Mouse (Mus musculus) neural tube, embryonic 15.5 days (tissue): ENCODE measurements around the gene Uqcc3. TPM values are rescaled to one million over a fixed set of nuclear protein-coding genes. Genes with fewer than 3 reads are reported as not detected.
"Not testable (repeated sequence)": the region's sequence is repeated elsewhere in the genome, so short reads cannot be mapped to it uniquely, and the experiment has no call there.

ENCODE experiments used
- ATAC-seq: fragments of 200-750 bp; cut with Nextera tagmentation; 2 replicates; pipeline ENCODE4 v1.8.0; 2017; ENCODE audit warnings: mild to moderate bottlenecking, moderate TSS enrichment, moderate library complexity; ENCODE audit not compliant: low FRiP score
- H3K27ac ChIP-seq: fragments of 300-500 bp; sonication (generic); replicated peaks from 2 replicates; pipeline ENCODE4 v1.5.1; 2015; ENCODE audit warnings: mild to moderate bottlenecking, inconsistent platforms
- H3K27me3 ChIP-seq: fragments of 300-500 bp; sonication (generic); replicated peaks from 2 replicates; pipeline ENCODE4 v1.6.1; 2015; ENCODE audit warnings: inconsistent platforms
- H3K36me3 ChIP-seq: fragments of 300-500 bp; sonication (generic); 2 replicates; pipeline ENCODE4 v1.6.1; 2015; ENCODE audit warnings: inconsistent platforms
- H3K4me1 ChIP-seq: fragments of 300-500 bp; sonication (generic); 2 replicates; pipeline ENCODE4 v1.6.1; 2015; ENCODE audit warnings: inconsistent platforms
- H3K4me2 ChIP-seq: fragments of 300-500 bp; sonication (generic); 2 replicates; pipeline ENCODE4 v1.6.1; 2015; ENCODE audit warnings: inconsistent platforms, mild to moderate bottlenecking, moderate library complexity
- H3K4me3 ChIP-seq: fragments of 300-500 bp; sonication (generic); replicated peaks from 2 replicates; pipeline ENCODE4 v1.5.1; 2015; ENCODE audit warnings: mild to moderate bottlenecking, inconsistent platforms
- H3K9ac ChIP-seq: fragments of 300-500 bp; sonication (generic); replicated peaks from 2 replicates; pipeline ENCODE4 v1.6.1; 2015; ENCODE audit warnings: mild to moderate bottlenecking, inconsistent platforms
- H3K9me3 ChIP-seq: fragments of 300-500 bp; sonication (generic); replicated peaks from 2 replicates; pipeline ENCODE4 v1.6.1; 2016; ENCODE audit warnings: inconsistent platforms
- WGBS: fragments of 180-500 bp; shearing (Covaris S2); methylation state at CpG from one replicate; pipeline ENCODE4 v1.1.7; 2015; ENCODE audit warnings: mixed read lengths; 5-methylcytosine and 5-hydroxymethylcytosine counted together
- polyA plus RNA-seq: library from polyadenylated mRNA; unstranded; fragments of >200 nt; fragmentation: Nextera tagmentation; extraction: Ambion mirVana; gene quantifications from 2 replicates; pipeline ENCODE4 v1.2.1, GENCODE M21; 2015

Uqcc3 gene
- polyA plus RNA-seq, 1 experiment from 2014 or later = 62.6 TPM

DNA sequence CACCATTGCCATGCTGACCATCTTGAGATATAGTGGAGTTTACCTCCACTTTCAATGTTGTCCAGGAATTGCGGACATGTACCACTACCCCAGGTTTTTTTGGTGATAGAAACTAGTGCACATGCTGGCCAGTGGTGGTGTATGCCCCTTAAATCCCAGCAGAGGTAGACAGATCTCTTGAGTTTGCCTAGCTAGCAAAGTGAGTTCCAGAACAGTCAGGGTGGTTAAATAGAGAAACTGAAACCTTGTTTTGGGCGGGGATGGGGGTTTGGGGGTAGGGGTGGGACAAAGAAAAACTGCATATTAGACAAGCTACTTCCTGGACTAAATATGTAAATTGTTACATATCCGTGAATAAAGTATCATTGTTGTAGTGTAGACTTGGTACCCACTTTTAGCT lies 38.3 kb upstream of the Uqcc3 start:
- 90% methylated on average over 3 of the region's 3 CpGs for WGBS

DNA sequence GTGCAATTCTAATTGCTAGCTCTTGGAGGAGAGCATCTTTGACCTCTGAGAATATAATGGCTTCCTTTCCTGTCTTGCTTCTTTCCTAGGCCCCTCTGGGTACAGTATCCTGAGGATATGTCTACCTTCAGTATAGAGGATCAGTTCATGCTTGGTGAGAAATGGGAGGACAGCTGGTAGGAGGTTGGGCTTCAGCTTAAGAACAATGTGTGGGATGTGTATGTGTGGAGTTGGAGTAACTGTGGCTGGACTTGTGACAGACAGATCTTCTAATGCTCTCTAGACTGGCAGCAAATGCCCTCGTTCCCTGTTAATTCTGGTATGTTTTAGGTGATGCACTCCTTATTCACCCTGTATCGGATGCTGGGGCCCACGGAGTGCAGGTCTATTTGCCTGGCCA lies 33.5 kb upstream of the Uqcc3 start:
- Histone ChIP-seq H3K27ac (no peak overlapping the region), H3K27me3 (no peaks in the 10 kb centered on the region), H3K4me1 (no peaks in the 10 kb centered on the region), H3K9me3 (no peaks in the 10 kb centered on the region), H3K4me2 (no peak overlapping the region), H3K4me3 (no peak overlapping the region), H3K36me3 (peaks cover 75% of the 10 kb centered on the region), H3K9ac (no peak overlapping the region)
- ATAC-seq = no peak
- WGBS = 98% methylated on average over 3 of the region's 3 CpGs

More for the DNA sequence above, 38.3 kb upstream of the Uqcc3 start:
- Histone ChIP-seq H3K9me3 (no peaks in the 10 kb centered on the region), H3K4me2 (no peak overlapping the region), H3K4me3 (no peak overlapping the region), H3K9ac (no peak overlapping the region), H3K27me3 (no peaks in the 10 kb centered on the region), H3K36me3 (peaks cover 37% of the 10 kb centered on the region), H3K4me1 (peaks cover 18% of the 10 kb centered on the region), H3K27ac (no peak overlapping the region)
- ATAC-seq = no peak

DNA sequence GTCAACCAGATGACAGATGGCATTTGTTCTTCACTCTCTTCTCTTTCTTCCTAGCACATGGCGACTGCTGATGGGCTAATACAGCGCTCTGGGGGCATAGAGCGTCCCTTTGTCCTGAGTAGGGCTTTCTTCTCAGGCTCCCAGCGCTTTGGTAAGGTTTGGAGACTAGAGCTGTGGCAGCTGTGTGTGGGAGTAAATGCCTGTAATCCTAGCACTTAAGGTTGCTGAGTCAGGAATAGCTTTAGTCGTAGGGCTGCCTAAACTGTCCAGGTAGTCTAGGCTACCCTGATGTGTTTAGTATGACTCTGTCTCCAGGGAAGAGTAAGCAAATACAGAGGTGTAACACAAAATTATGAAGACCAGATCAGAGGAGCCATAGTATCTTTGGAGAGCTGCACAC lies 31.1 kb upstream of the Uqcc3 start:
- Histone ChIP-seq H3K4me1 (no peaks in the 10 kb centered on the region), H3K4me2 (no peak overlapping the region), H3K4me3 (no peak overlapping the region), H3K9me3 (no peaks in the 10 kb centered on the region), H3K36me3 (peaks cover 99% of the 10 kb centered on the region), H3K27me3 (no peaks in the 10 kb centered on the region), H3K9ac (no peak overlapping the region), H3K27ac (no peak overlapping the region)
- 87% methylated on average over 5 of the region's 5 CpGs for WGBS
- no peak for ATAC-seq

DNA sequence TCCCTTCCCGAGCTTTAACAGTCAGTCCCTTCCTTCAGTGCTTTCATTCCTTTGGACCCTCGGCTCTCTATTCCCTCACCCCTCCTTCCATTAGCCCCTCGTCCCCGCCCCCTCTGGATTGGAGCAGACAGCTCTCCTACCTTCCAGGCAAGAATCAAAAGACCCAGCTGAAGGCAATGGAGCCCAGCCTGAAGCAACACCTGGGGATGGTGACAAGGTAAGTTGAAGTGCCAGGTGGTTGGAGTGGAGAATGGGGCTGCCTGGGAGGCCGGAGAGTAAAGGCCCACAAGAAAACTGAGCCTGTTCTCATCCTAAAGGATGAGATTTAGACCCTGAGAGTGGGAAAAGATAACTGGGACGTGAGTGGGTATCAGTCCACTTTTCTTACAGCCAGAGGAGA lies 27.8 kb upstream of the Uqcc3 start:
- Histone ChIP-seq H3K36me3 (peaks cover 94% of the 10 kb centered on the region), H3K4me3 (no peak overlapping the region), H3K27me3 (no peaks in the 10 kb centered on the region), H3K27ac (no peak overlapping the region), H3K9me3 (no peaks in the 10 kb centered on the region), H3K9ac (no peak overlapping the region), H3K4me2 (no peak overlapping the region), H3K4me1 (no peaks in the 10 kb centered on the region)
- no peak for ATAC-seq
- 89% methylated on average over 6 of the region's 6 CpGs for WGBS

DNA sequence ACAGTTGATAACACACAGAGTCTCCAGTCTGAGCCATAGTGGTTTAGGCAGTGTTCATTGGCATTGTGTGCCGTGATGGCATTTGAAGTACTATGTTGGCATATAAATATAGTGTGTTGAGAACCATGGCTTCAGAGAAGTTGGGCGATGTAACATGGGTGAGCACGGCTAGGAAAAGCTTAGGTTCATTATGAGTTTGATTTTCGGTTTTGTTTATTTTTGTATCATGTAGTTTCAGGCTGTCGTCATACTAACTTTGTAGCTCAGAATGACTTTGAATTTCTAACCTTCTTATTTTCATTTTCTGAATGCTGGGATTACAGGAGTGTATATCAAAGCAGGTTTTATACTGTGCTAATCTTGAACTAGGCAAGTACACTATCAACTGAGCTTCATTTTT lies 22.7 kb upstream of the Uqcc3 start:
- 94% methylated on average over 5 of the region's 5 CpGs for WGBS
- no peak for ATAC-seq
- no peak overlapping the region for H3K4me2 ChIP-seq
- no peak overlapping the region for H3K4me3 ChIP-seq
- no peaks in the 10 kb centered on the region for H3K27me3 ChIP-seq
- peaks cover 20% of the 10 kb centered on the region for H3K4me1 ChIP-seq
- no peak overlapping the region for H3K9ac ChIP-seq
- peaks cover 59% of the 10 kb centered on the region for H3K36me3 ChIP-seq
- no peak overlapping the region for H3K27ac ChIP-seq
- no peaks in the 10 kb centered on the region for H3K9me3 ChIP-seq

DNA sequence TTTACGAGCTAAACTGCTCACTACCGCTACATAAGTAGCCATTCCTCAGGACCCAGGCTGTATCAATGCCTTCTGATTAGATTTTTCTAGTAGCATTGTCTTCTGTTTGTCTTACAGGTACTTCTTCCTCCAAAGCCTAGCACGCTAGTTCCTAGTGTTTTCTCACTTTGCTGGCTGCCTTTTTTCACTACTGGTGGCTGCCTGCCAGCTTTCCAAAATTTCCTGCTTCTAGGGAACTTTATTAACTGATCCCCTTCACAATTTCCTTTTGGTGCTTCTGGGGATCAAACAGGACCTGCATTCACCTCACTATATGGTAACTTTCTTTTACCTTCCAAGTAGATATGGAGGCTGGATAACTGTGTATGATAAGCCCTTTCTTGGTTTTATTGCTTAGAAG lies 18.4 kb upstream of the Uqcc3 start:
- H3K27ac ChIP-seq = no peak overlapping the region
- peak overlapping the region; percentile 64 for H3K4me3 ChIP-seq
- H3K4me1 ChIP-seq = peaks cover 42% of the 10 kb centered on the region
- H3K9me3 ChIP-seq = no peaks in the 10 kb centered on the region
- 55% methylated on average over 3 of the region's 3 CpGs for WGBS
- H3K27me3 ChIP-seq = no peaks in the 10 kb centered on the region
- no peak for ATAC-seq
- H3K4me2 ChIP-seq = peak overlapping the region; percentile 75
- H3K9ac ChIP-seq = peak overlapping the region; percentile 83
- H3K36me3 ChIP-seq = peaks cover 33% of the 10 kb centered on the region

DNA sequence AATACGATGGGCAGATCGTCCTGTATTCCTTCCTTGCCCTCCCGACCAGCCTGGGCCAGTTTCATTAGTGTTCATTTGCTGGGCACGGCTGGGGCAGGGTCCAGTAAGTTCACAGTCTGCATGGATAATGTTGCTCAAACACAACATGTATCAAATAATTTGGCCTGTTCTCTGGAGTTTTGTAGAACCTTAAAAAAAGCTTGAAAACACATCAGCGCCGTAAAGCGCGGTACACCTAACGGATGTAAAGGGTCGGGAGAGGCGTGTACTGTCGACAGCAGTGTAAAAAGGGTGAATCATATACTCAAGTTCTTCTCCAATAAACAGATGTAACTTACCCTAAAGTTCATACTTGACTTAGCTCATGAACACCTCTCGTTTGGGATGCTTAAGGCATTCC lies 17.9 kb upstream of the Uqcc3 start:
- Histone ChIP-seq H3K9ac (peak overlapping the region; percentile 83), H3K27ac (peak overlapping the region; percentile 87), H3K4me1 (peaks cover 47% of the 10 kb centered on the region), H3K9me3 (no peaks in the 10 kb centered on the region), H3K27me3 (no peaks in the 10 kb centered on the region), H3K4me2 (peak overlapping the region; percentile 75), H3K4me3 (peak overlapping the region; percentile 64), H3K36me3 (peaks cover 30% of the 10 kb centered on the region)
- 9% methylated on average over 13 of the region's 13 CpGs for WGBS
- no peak for ATAC-seq

DNA sequence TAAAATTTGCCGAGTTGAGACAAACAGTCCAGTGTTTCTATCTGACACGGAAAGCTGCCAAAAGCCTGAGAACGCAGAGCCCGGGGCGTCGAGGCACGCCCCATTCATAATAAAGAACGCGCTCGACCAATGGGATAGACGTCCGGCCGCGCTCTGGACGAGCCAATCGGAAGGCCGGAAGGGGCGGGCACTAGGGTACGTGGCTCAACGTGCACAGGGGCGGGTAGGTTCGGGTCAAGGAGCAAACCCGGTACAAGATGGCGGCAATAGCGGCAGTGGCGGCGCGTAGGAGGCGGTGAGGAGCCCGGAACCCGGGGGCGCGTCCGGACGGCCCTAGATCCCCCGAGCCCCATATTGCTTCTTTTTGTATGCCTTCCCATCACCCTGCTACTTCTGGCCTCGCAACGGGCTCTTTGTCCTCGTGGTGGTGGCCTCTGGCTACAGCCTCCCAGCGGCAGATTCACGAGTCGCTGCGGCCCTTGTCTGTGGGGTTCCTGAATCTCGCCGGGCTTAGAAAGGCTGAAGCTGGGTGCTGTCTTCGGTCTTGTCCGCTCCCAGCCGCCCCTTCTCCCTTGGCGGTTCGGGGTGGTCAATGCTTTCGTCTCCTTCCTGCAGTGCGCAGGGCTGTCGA lies 17.3 kb upstream of the Uqcc3 start, which contains the start of gene Ganab:
Ganab (plus strand) TSS at position 207 of the 631 bp plus-strand sequence.
- peak within 1 kb of the TSS; percentile 64 for H3K4me3 ChIP-seq

DNA sequence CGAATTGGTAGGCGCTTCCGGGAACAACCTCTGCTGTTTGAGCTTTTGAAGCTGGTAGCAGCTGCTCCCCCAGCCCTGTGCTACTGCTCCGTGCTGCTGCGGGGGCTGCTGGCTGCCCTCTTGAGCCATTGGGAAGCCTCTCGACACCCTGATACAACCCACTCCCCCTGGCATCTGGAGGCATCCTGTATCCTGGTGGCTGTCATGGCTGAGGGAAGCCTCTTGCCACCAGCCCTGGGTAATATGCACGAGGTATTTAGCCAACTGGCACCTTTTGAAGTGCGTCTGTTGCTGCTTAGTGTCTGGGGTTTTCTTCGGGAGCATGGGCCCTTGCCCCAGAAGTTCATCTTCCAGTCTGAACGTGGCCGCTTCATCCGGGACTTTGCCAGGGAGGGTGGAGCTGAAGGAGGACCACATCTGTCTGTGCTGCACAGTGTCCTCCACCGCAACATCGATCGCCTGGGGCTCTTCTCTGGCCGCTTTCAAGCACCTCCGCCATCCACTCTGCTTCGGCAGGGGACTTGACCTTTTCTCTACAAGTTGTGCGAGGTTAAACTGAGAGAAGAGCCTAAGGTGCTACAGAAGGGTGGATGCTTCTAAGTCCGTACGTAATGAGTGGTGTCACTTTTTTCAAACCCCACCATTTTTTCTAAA lies 16.6 kb upstream of the Uqcc3 start:
- peaks cover 51% of the 10 kb centered on the region for H3K4me1 ChIP-seq
- WGBS = 20% methylated on average over 21 of the region's 21 CpGs
- peak; percentile 61 for ATAC-seq
- H3K9me3 ChIP-seq, H3K27me3 ChIP-seq: not testable (repeated sequence)
- H3K9ac ChIP-seq = peak overlapping the region; percentile 83
- H3K4me2 ChIP-seq = peak overlapping the region; percentile 75
- peaks cover 19% of the 10 kb centered on the region for H3K36me3 ChIP-seq
- H3K27ac ChIP-seq = peak overlapping the region; percentile 87
- H3K4me3 ChIP-seq = peak overlapping the region; percentile 64

More for the DNA sequence above, 17.3 kb upstream of the Uqcc3 start, which contains the start of gene Ganab:
- no peaks in the 10 kb centered on the region for H3K9me3 ChIP-seq
- peaks cover 51% of the 10 kb centered on the region for H3K4me1 ChIP-seq
- peak; percentile 98 for ATAC-seq
- no peaks in the 10 kb centered on the region for H3K27me3 ChIP-seq
- H3K27ac ChIP-seq = peak within 1 kb of the TSS; percentile 87
- peaks cover 24% of the 10 kb centered on the region for H3K36me3 ChIP-seq
- under 1% methylated on average over 52 of the region's 53 CpGs for WGBS
- peak within 1 kb of the TSS; percentile 75 for H3K4me2 ChIP-seq
- peak within 1 kb of the TSS; percentile 83 for H3K9ac ChIP-seq

DNA sequence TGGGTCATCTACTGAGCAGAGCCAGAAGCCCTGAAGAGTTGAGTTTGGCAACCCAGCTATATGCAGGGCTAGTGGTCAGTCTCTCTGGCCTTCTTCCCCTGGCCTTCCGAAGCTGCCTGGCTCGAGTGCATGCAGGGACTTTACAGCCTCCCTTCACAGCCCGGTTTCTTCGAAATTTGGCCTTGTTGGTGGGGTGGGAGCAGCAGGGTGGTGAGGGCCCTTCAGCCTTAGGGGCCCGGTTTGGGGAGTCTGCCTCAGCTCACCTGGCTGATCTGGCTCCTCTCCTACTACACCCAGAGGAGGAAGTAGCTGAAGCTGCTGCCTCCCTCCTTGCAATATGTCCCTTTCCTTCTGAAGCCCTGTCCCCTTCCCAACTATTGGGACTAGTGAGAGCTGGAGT lies 15.5 kb upstream of the Uqcc3 start:
- ATAC-seq, H3K4me3 ChIP-seq, H3K27me3 ChIP-seq, H3K4me2 ChIP-seq, H3K9me3 ChIP-seq, H3K9ac ChIP-seq, H3K27ac ChIP-seq: not testable (repeated sequence)
- H3K36me3 ChIP-seq = peaks cover 15% of the 10 kb centered on the region
- 83% methylated on average over 5 of the region's 5 CpGs for WGBS
- H3K4me1 ChIP-seq = peaks cover 51% of the 10 kb centered on the region

DNA sequence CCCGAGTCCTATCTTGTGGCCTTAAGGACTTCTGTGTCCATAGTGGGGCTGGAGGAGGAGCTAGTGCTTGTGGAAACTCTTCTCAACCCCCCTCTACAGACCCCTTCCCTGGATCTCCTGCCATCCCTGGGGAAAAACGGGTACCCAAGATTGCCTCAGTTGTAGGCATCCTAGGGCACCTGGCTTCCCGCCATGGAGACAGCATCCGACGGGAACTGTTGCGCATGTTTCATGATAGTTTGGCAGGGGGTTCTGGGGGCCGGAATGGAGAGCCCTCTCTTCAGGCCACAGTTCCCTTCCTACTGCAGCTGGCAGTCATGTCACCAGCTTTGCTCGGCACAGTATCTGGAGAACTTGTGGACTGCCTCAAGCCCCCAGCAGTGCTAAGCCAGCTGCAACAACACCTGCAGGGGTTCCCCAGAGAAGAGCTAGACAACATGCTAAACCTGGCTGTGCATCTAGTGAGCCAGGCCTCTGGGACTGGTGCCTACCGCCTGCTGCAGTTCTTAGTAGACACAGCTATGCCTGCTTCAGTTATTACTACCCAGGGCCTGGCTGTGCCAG lies 14.8 kb upstream of the Uqcc3 start:
- H3K4me2 ChIP-seq = no peak overlapping the region
- no peak for ATAC-seq
- H3K4me1 ChIP-seq = peaks cover 47% of the 10 kb centered on the region
- H3K36me3 ChIP-seq = peaks cover 22% of the 10 kb centered on the region
- 90% methylated on average over 9 of the region's 9 CpGs for WGBS
- H3K9me3 ChIP-seq = no peaks in the 10 kb centered on the region
- no peak overlapping the region for H3K27ac ChIP-seq
- peak overlapping the region; percentile 20; the same call in 1 of the 2 replicates for H3K9ac ChIP-seq
- H3K4me3 ChIP-seq = no peak overlapping the region
- no peaks in the 10 kb centered on the region for H3K27me3 ChIP-seq
